Mouse (Mus musculus) large intestine, adult 2 months (tissue): ENCODE measurements around the gene Ccdc102a. TPM values are rescaled to one million over a fixed set of nuclear protein-coding genes. Genes with fewer than 3 reads are reported as not detected.

Source experiments
- DNase-seq: peaks from one replicate; pipeline ENCODE4 v3.0.0-alpha.2; 2012; ENCODE audit warnings: low read depth, low spot score
- WGBS: fragments of 180-500 bp; shearing (Covaris S2); methylation state at CpG from one replicate; pipeline ENCODE4 v1.1.7; 2018; 5-methylcytosine and 5-hydroxymethylcytosine counted together
- polyA plus RNA-seq: library from polyadenylated mRNA; depleted of rRNA; stranded (reverse); fragments of >200 nt; gene quantifications from 2 replicates; pipeline ENCODE4 v1.2.3, GENCODE M21; 2012

The Ccdc102a gene
- polyA plus RNA-seq, 1 experiment = 4.3 TPM

- no peak for DNase-seq
- WGBS = 62% methylated on average over 8 of the region's 8 CpGs
Observed at GRCm38 (mm10) chr8:94923405-94923804, 5.5 kb upstream of the Ccdc102a start, which contains the start of gene Adgrg5. Gene Adgrg5, plus strand, starts transcription at chr8:94923694.

GRCm38 (mm10) chr8:94922602-94923001, 4.7 kb upstream of the Ccdc102a start:
- 13% methylated on average over 8 of the region's 8 CpGs for WGBS
- DNase-seq = no peak

GRCm38 (mm10) chr8:94922176-94922575, 4.3 kb upstream of the Ccdc102a start:
- 49% methylated on average over 6 of the region's 6 CpGs for WGBS
- no peak for DNase-seq

- DNase-seq = no peak
Observed at GRCm38 (mm10) chr8:94919256-94919655, 1.4 kb upstream of the Ccdc102a start.

GRCm38 (mm10) chr8:94917352-94917751, 546 bp downstream of the Ccdc102a start:
- no peak for DNase-seq
- WGBS = under 1% methylated on average over 27 of the region's 27 CpGs

- no peak for DNase-seq
- 27% methylated on average over 10 of the region's 10 CpGs for WGBS
Observed at GRCm38 (mm10) chr8:94916960-94917324, 956 bp downstream of the Ccdc102a start.

GRCm38 (mm10) chr8:94916311-94916959, 1.5 kb downstream of the Ccdc102a start:
- WGBS = 55% methylated on average over 9 of the region's 9 CpGs
- DNase-seq = no peak

GRCm38 (mm10) chr8:94914701-94915101, 3.2 kb downstream of the Ccdc102a start:
- WGBS = 61% methylated on average over 3 of the region's 3 CpGs
- no peak for DNase-seq

- DNase-seq = no peak
- 75% methylated on average over 6 of the region's 6 CpGs for WGBS
Observed at GRCm38 (mm10) chr8:94914256-94914655, 3.6 kb downstream of the Ccdc102a start.

- WGBS = 25% methylated on average over 77 of the region's 77 CpGs
- DNase-seq = no peak
Observed at GRCm38 (mm10) chr8:94913061-94913660, 4.7 kb downstream of the Ccdc102a start.

- peak; percentile 80 for DNase-seq
- WGBS = 6% methylated on average over 4 of the region's 4 CpGs
Observed at GRCm38 (mm10) chr8:94908847-94909246, 9.1 kb downstream of the Ccdc102a start.

GRCm38 (mm10) chr8:94907591-94908300, 10.2 kb downstream of the Ccdc102a start:
- no peak for DNase-seq
- WGBS = 85% methylated on average over 18 of the region's 18 CpGs

GRCm38 (mm10) chr8:94904450-94905175, 13.3 kb downstream of the Ccdc102a start:
- 38% methylated on average over 12 of the region's 12 CpGs for WGBS
- no peak for DNase-seq

- DNase-seq = no peak
- WGBS = 62% methylated on average over 12 of the region's 12 CpGs
Observed at GRCm38 (mm10) chr8:94903709-94904108, 14.2 kb downstream of the Ccdc102a start.

GRCm38 (mm10) chr8:94901031-94901430, 16.9 kb downstream of the Ccdc102a start:
- DNase-seq = no peak
- WGBS = 50% methylated on average over 5 of the region's 5 CpGs

- 74% methylated on average over 6 of the region's 6 CpGs for WGBS
- DNase-seq = no peak
Observed at GRCm38 (mm10) chr8:94900617-94901016, 17.3 kb downstream of the Ccdc102a start.

GRCm38 (mm10) chr8:94899262-94899661, 18.6 kb downstream of the Ccdc102a start:
- DNase-seq = peak; percentile 82
- WGBS = 17% methylated on average over 11 of the region's 11 CpGs

GRCm38 (mm10) chr8:94892917-94893316, 25.0 kb downstream of the Ccdc102a start:
- no peak for DNase-seq
- WGBS = 76% methylated on average over 2 of the region's 2 CpGs

- WGBS = 20% methylated on average over 14 of the region's 14 CpGs
- DNase-seq = no peak
Observed at GRCm38 (mm10) chr8:94888383-94889036, 29.4 kb downstream of the Ccdc102a start.

GRCm38 (mm10) chr8:94880742-94881141, 37.2 kb downstream of the Ccdc102a start:
- 73% methylated on average over 4 of the region's 4 CpGs for WGBS
- DNase-seq = no peak
